Mouse (Mus musculus): Measurements from ENCODE around the gene Tsfm. TPM values are rescaled to one million over a fixed set of nuclear protein-coding genes. Genes with fewer than 3 reads are reported as not detected.

Gene Tsfm
- polyA plus RNA-seq, 1 experiment from 2014 or later, result 42.4 TPM

DNA sequence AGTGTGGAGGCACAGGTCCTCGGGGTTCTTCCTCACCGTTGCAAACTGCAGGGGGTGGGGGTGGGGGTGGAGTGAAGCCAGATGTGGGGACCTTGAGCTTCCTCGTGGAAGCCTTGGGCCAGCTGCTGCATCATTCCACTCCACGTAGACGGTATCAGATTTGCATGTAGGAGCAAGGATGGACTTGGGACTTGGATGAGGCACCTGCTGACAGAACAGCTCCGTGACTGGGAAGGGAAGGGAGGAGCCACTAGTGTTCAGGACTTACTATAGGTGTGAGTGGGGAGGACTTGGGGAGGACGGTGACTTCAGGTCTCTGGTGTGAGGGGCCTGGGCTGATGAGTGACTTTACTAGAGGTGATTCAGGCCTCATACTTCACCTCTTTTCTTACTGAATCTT lies 57.7 kb downstream of the Tsfm start:
- no peak overlapping the region for H3K4me3 ChIP-seq (ENCODE audit: low read depth, low read length)
- 18% methylated on average over 7 of the region's 7 CpGs for WGBS
- peak overlapping the region; percentile 37; the same call in 1 of the 2 replicates for H3K4me2 ChIP-seq (replicated peaks; ENCODE audit: low read depth)
- H3K36me3 ChIP-seq (ENCODE audit: control insufficient read depth, insufficient read depth), result no peaks in the 10 kb centered on the region
- peaks cover 30% of the 10 kb centered on the region for H3K4me1 ChIP-seq (replicated peaks; ENCODE audit: control insufficient read depth, insufficient read depth, low read length)
- no peak overlapping the region for H3K9ac ChIP-seq (ENCODE audit: low read depth, low read length)
- TF ChIP-seq CTCF (IDR thresholded peaks at IDR 0.05; ENCODE audit: low read depth), result no peak
- no peaks in the 10 kb centered on the region for H3K9me3 ChIP-seq (ENCODE audit: control insufficient read depth)
- ATAC-seq, result peak; percentile 83
- no peaks in the 10 kb centered on the region for H3K27me3 ChIP-seq (replicated peaks; ENCODE audit: control insufficient read depth, insufficient read depth, low read length)
- H3K27ac ChIP-seq (ENCODE audit: low read depth, low read length), result peak overlapping the region; percentile 93

DNA sequence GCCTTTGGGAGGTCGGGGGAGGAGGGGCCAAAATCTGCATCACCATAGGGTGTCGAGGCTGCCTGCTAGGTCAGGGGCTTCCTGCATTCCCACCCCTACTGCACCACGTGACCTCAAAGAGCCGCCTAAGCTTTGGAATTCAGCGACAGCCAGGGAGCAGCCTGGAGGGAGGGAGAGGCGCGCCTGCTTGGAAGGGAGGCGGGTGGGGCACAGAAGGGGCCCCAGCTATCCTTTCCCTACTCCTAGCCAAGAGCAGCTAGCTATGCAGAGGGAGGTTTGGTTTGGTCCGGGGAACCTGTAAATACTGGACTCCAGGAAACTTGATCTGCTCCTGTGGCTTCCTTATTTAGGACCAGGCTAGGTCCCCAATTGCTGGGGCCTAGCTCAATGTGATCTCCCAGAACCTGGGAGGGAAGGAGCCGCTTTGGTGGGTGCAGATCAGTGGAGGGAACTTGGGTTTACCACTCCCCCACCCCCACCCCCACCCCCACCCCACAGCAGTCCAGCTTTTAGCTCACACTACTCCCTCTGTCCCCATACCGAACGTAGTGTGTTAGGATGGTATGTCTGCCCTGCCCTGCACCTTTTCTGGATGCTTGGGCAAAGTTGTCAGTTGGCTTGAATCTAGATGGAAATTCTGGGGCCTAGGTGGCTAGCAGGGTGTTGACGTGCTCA lies 58.5 kb downstream of the Tsfm start:
- H3K4me3 ChIP-seq (ENCODE audit: low read depth, low read length), result no peak overlapping the region
- peak; percentile 65 for ATAC-seq
- H3K36me3 ChIP-seq (ENCODE audit: control insufficient read depth, insufficient read depth), result no peaks in the 10 kb centered on the region
- TF ChIP-seq CTCF (IDR thresholded peaks at IDR 0.05; ENCODE audit: low read depth), result peak; percentile 47
- H3K27me3 ChIP-seq (replicated peaks; ENCODE audit: control insufficient read depth, insufficient read depth, low read length), result no peaks in the 10 kb centered on the region
- H3K9ac ChIP-seq (ENCODE audit: low read depth, low read length), result no peak overlapping the region
- H3K27ac ChIP-seq (ENCODE audit: low read depth, low read length), result peak overlapping the region; percentile 93
- 11% methylated on average over 13 of the region's 13 CpGs for WGBS
- no peaks in the 10 kb centered on the region for H3K9me3 ChIP-seq (ENCODE audit: control insufficient read depth)
- H3K4me1 ChIP-seq (replicated peaks; ENCODE audit: control insufficient read depth, insufficient read depth, low read length), result peaks cover 24% of the 10 kb centered on the region
- peak overlapping the region; percentile 37; the same call in 1 of the 2 replicates for H3K4me2 ChIP-seq (replicated peaks; ENCODE audit: low read depth)

DNA sequence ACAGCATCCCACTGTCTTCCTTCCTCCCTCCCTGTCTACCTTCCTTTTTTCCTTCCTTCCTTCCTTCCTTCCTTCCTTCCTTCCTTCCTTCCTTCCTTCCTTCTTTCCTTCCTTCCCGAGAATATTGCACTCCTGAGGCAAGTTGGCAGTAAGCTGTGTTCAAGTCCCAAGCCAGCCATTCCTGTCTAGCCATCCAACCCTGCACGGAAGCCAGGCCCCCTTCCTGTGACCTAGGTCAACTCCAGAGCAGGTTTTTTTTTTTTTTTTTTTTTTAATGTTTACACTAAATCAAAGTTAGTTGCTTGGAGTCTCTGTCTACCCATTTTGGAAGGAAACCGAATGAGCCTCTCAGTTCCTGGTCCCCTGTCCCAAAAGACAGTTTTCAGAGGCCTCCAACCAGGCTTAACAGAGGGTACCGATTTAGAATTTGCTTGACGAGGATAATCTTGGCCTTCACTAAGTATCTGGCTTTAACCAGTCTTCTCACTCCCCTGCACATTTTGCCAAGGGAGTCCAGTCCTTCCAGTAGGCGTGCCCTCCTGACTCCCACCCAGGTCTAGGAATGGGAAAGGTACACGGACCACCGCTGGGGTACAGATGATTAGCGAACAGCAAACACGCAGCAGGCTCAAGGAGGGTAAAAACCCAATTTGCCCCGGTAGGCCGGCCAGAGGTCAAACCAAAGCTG lies 59.1 kb downstream of the Tsfm start:
- Histone ChIP-seq H3K4me3 (ENCODE audit: low read depth, low read length) (no peak overlapping the region), H3K27me3 (replicated peaks; ENCODE audit: control insufficient read depth, insufficient read depth, low read length) (no peaks in the 10 kb centered on the region), H3K9me3 (ENCODE audit: control insufficient read depth) (no peaks in the 10 kb centered on the region), H3K4me2 (replicated peaks; ENCODE audit: low read depth) (peak overlapping the region; percentile 35; the same call in 1 of the 2 replicates), H3K9ac (ENCODE audit: low read depth, low read length) (no peak overlapping the region), H3K27ac (ENCODE audit: low read depth, low read length) (peak overlapping the region; percentile 93), H3K4me1 (replicated peaks; ENCODE audit: control insufficient read depth, insufficient read depth, low read length) (peaks cover 20% of the 10 kb centered on the region), H3K36me3 (ENCODE audit: control insufficient read depth, insufficient read depth) (no peaks in the 10 kb centered on the region)
- WGBS, result 11% methylated on average over 12 of the region's 12 CpGs
- no peak for TF ChIP-seq CTCF (IDR thresholded peaks at IDR 0.05; ENCODE audit: low read depth)
- no peak for ATAC-seq

DNA sequence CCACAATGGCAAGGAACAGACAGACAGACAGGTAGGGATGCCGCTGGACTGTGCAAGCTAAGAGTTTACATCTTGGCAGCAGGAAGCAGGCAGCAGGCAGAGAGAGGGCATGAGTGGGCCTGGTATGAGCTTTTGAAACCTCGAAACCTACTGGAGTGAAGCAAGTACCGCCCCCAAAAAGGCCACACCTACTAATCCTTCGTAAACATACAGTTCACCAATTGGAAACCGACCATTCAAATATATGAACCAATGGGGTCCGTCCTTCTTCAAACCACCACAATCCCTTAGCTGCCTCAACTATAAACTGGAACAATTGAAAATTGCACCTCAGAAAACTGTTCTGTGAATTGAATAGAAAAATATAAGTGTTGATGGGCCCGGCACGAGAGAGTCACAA lies 66.8 kb downstream of the Tsfm start:
- no peak for ATAC-seq
- H3K4me3 ChIP-seq (ENCODE audit: low read depth, low read length), result no peak overlapping the region
- H3K27me3 ChIP-seq (replicated peaks; ENCODE audit: control insufficient read depth, insufficient read depth, low read length), result no peaks in the 10 kb centered on the region
- no peak overlapping the region for H3K4me2 ChIP-seq (replicated peaks; ENCODE audit: low read depth)
- no peak for TF ChIP-seq CTCF (IDR thresholded peaks at IDR 0.05; ENCODE audit: low read depth)
- H3K9ac ChIP-seq (ENCODE audit: low read depth, low read length), result no peak overlapping the region
- no peaks in the 10 kb centered on the region for H3K36me3 ChIP-seq (ENCODE audit: control insufficient read depth, insufficient read depth)
- 88% methylated on average over 8 of the region's 8 CpGs for WGBS
- H3K9me3 ChIP-seq (ENCODE audit: control insufficient read depth), result no peaks in the 10 kb centered on the region
- peaks cover 15% of the 10 kb centered on the region; the same call in 1 of the 2 replicates for H3K4me1 ChIP-seq (replicated peaks; ENCODE audit: control insufficient read depth, insufficient read depth, low read length)
- H3K27ac ChIP-seq (ENCODE audit: low read depth, low read length), result 0 out of 2 replicates have a peak overlapping the region, but pooled peaks have one; percentile 87

DNA sequence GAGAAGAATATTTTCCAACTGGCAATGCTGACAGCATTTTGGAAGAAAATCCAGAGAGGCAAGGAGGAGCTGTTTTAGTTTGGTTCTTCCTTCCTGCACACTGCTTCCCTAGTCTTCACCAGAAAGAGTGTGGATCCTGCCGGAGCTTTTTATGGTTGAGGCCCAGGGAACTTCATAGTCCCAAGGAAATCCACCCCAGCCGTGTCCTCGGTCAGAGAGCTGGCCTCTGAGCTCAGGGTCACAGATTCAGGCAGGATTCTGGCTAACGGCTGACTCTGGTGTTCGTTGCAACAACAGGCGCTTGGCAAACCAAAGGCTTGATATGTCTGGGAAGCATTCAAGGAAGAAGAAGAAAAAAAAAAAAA lies 67.7 kb downstream of the Tsfm start:
- Histone ChIP-seq H3K9ac (ENCODE audit: low read depth, low read length) (no peak overlapping the region), H3K4me2 (replicated peaks; ENCODE audit: low read depth) (peak overlapping the region; percentile 14), H3K4me3 (ENCODE audit: low read depth, low read length) (no peak overlapping the region), H3K27ac (ENCODE audit: low read depth, low read length) (peak overlapping the region; percentile 87), H3K4me1 (replicated peaks; ENCODE audit: control insufficient read depth, insufficient read depth, low read length) (0 out of 2 replicates have a peak, but pooled peaks cover 15% of the 10 kb centered on the region), H3K27me3 (replicated peaks; ENCODE audit: control insufficient read depth, insufficient read depth, low read length) (no peaks in the 10 kb centered on the region), H3K36me3 (ENCODE audit: control insufficient read depth, insufficient read depth) (no peaks in the 10 kb centered on the region), H3K9me3 (ENCODE audit: control insufficient read depth) (no peaks in the 10 kb centered on the region)
- TF ChIP-seq CTCF (IDR thresholded peaks at IDR 0.05; ENCODE audit: low read depth), result no peak
- WGBS, result 9% methylated on average over 6 of the region's 6 CpGs
- ATAC-seq, result no peak

DNA sequence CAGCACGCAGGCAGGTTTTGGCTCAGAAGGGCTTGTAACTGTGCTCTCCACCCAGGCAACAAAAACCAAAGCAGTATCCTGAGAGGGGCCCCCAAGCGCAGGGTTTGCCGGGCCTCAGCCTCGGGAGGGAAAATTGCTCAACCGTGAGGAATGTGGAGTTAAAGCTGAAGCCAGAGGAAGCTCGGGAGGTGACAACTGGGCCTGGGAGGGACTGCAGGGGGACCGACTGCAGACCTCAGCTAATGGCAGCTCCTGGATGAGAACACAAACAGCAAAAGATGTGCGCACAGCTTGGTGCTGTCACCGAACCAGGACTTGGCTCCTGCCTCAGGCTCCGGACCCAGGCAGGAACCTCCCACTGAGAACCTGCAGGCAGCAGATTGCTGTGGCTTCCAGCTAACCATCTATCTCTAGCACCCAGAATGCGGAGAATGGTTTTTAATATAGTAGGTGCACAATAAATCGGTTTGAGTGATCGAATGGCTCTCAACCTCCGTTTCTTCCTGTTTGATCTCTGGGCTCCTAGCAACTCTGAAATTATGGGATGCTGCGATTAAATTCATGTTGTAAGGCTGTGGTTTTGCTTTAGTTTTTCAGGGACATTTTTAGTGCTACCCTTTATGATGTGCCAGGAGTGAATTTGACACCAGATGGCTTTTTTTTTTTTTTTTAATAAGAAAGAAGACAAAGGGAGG lies 68.2 kb downstream of the Tsfm start:
- ATAC-seq, result peak; percentile 80
- no peaks in the 10 kb centered on the region for H3K9me3 ChIP-seq (ENCODE audit: control insufficient read depth)
- H3K36me3 ChIP-seq (ENCODE audit: control insufficient read depth, insufficient read depth), result no peaks in the 10 kb centered on the region
- 0 out of 2 replicates have a peak, but pooled peaks cover 18% of the 10 kb centered on the region for H3K4me1 ChIP-seq (replicated peaks; ENCODE audit: control insufficient read depth, insufficient read depth, low read length)
- no peaks in the 10 kb centered on the region for H3K27me3 ChIP-seq (replicated peaks; ENCODE audit: control insufficient read depth, insufficient read depth, low read length)
- no peak overlapping the region for H3K9ac ChIP-seq (ENCODE audit: low read depth, low read length)
- H3K4me3 ChIP-seq (ENCODE audit: low read depth, low read length), result no peak overlapping the region
- H3K4me2 ChIP-seq (replicated peaks; ENCODE audit: low read depth), result peak overlapping the region; percentile 51
- TF ChIP-seq CTCF (IDR thresholded peaks at IDR 0.05; ENCODE audit: low read depth), result peak; percentile 24
- peak overlapping the region; percentile 87 for H3K27ac ChIP-seq (ENCODE audit: low read depth, low read length)
- 27% methylated on average over 15 of the region's 15 CpGs for WGBS

Data from intestine, postnatal 0 days (tissue).